Mouse (Mus musculus): ENCODE measurements at regions not wholly inside any gene's neighbourhood (a gene's known extent, or its start where the extent isn't known, plus 50 kb on each side); places are given as distances from the start of the nearest gene placed in this dataset.

GRCm38 (mm10) chr17:7644857-7645481, 182.1 kb downstream of the Fndc1 start:
- Histone ChIP-seq H3K4me1 (ENCODE audit: control insufficient read depth, insufficient read depth, low read length) (no peaks in the 10 kb centered on the region), H3K9me3 (ENCODE audit: control insufficient read depth, low read length) (no peaks in the 10 kb centered on the region), H3K4me3 (ENCODE audit: low read depth, low read length) (no peak overlapping the region), H3K27me3 (ENCODE audit: control insufficient read depth, insufficient read depth, low read length) (no peaks in the 10 kb centered on the region), H3K27ac (replicated peaks; ENCODE audit: low read depth, low read length) (no peak overlapping the region), H3K4me2 (ENCODE audit: low read depth, severe bottlenecking) (no peak overlapping the region), H3K9ac (ENCODE audit: low read length) (no peak overlapping the region), H3K36me3 (ENCODE audit: control insufficient read depth, insufficient read depth, low read length) (no peaks in the 10 kb centered on the region)
- 72% methylated on average over 9 of the region's 9 CpGs for WGBS
- ATAC-seq (ENCODE audit: insufficient number of reproducible peaks, low FRiP score, low TSS enrichment, low read depth) (no peak), DNase-seq (ENCODE audit: low spot score) (no peak)

GRCm38 (mm10) chr17:7643640-7644039, 183.5 kb downstream of the Fndc1 start:
- no peaks in the 10 kb centered on the region for H3K4me1 ChIP-seq (ENCODE audit: control insufficient read depth, insufficient read depth, low read length)
- no peaks in the 10 kb centered on the region for H3K36me3 ChIP-seq (ENCODE audit: control insufficient read depth, insufficient read depth, low read length)
- H3K4me3 ChIP-seq (ENCODE audit: low read depth, low read length): no peak overlapping the region
- no peaks in the 10 kb centered on the region for H3K27me3 ChIP-seq (ENCODE audit: control insufficient read depth, insufficient read depth, low read length)
- no peak for DNase-seq (ENCODE audit: low spot score)
- ATAC-seq (ENCODE audit: insufficient number of reproducible peaks, low FRiP score, low TSS enrichment, low read depth): no peak
- H3K9me3 ChIP-seq (ENCODE audit: control insufficient read depth, low read length): no peaks in the 10 kb centered on the region
- no peak overlapping the region for H3K27ac ChIP-seq (replicated peaks; ENCODE audit: low read depth, low read length)
- no peak overlapping the region for H3K4me2 ChIP-seq (ENCODE audit: low read depth, severe bottlenecking)
- no peak overlapping the region for H3K9ac ChIP-seq (ENCODE audit: low read length)
- WGBS: 93% methylated on average over 4 of the region's 4 CpGs

GRCm38 (mm10) chr17:7642442-7642887, 184.6 kb downstream of the Fndc1 start:
- ATAC-seq (ENCODE audit: insufficient number of reproducible peaks, low FRiP score, low TSS enrichment, low read depth): no peak
- 50% methylated on average over 3 of the region's 3 CpGs for WGBS

GRCm38 (mm10) chr17:7634291-7634664, 192.8 kb downstream of the Fndc1 start:
- WGBS: 80% methylated on average over 5 of the region's 5 CpGs
- Histone ChIP-seq H3K27me3 (ENCODE audit: control insufficient read depth, insufficient read depth, low read length) (no peaks in the 10 kb centered on the region), H3K4me2 (ENCODE audit: low read depth, severe bottlenecking) (no peak overlapping the region), H3K4me3 (ENCODE audit: low read depth, low read length) (no peak overlapping the region), H3K27ac (replicated peaks; ENCODE audit: low read depth, low read length) (no peak overlapping the region), H3K4me1 (ENCODE audit: control insufficient read depth, insufficient read depth, low read length) (no peaks in the 10 kb centered on the region), H3K9ac (ENCODE audit: low read length) (no peak overlapping the region; the same call in 1 of the 2 replicates), H3K36me3 (ENCODE audit: control insufficient read depth, insufficient read depth, low read length) (no peaks in the 10 kb centered on the region), H3K9me3 (ENCODE audit: control insufficient read depth, low read length) (no peaks in the 10 kb centered on the region)
- DNase-seq (ENCODE audit: low spot score) (no peak), ATAC-seq (ENCODE audit: insufficient number of reproducible peaks, low FRiP score, low TSS enrichment, low read depth) (no peak)

More at GRCm38 (mm10) chr17:7642442-7642887, 184.6 kb downstream of the Fndc1 start:
- no peak overlapping the region for H3K27ac ChIP-seq (replicated peaks; ENCODE audit: low read depth, low read length)
- no peak for DNase-seq (ENCODE audit: low spot score)
- no peak overlapping the region for H3K4me2 ChIP-seq (ENCODE audit: low read depth, severe bottlenecking)
- no peak overlapping the region for H3K9ac ChIP-seq (ENCODE audit: low read length)
- no peaks in the 10 kb centered on the region for H3K9me3 ChIP-seq (ENCODE audit: control insufficient read depth, low read length)
- H3K36me3 ChIP-seq (ENCODE audit: control insufficient read depth, insufficient read depth, low read length): no peaks in the 10 kb centered on the region
- H3K4me3 ChIP-seq (ENCODE audit: low read depth, low read length): no peak overlapping the region
- H3K27me3 ChIP-seq (ENCODE audit: control insufficient read depth, insufficient read depth, low read length): no peaks in the 10 kb centered on the region
- no peaks in the 10 kb centered on the region for H3K4me1 ChIP-seq (ENCODE audit: control insufficient read depth, insufficient read depth, low read length)

GRCm38 (mm10) chr17:7633382-7634290, 193.5 kb downstream of the Fndc1 start:
- ATAC-seq (ENCODE audit: insufficient number of reproducible peaks, low FRiP score, low TSS enrichment, low read depth): no peak
- 77% methylated on average over 9 of the region's 9 CpGs for WGBS
- no peak for DNase-seq (ENCODE audit: low spot score)
- H3K9ac ChIP-seq (ENCODE audit: low read length): no peak overlapping the region; the same call in 1 of the 2 replicates
- no peaks in the 10 kb centered on the region for H3K27me3 ChIP-seq (ENCODE audit: control insufficient read depth, insufficient read depth, low read length)
- no peaks in the 10 kb centered on the region for H3K9me3 ChIP-seq (ENCODE audit: control insufficient read depth, low read length)
- no peaks in the 10 kb centered on the region for H3K4me1 ChIP-seq (ENCODE audit: control insufficient read depth, insufficient read depth, low read length)
- H3K27ac ChIP-seq (replicated peaks; ENCODE audit: low read depth, low read length): no peak overlapping the region
- H3K36me3 ChIP-seq (ENCODE audit: control insufficient read depth, insufficient read depth, low read length): no peaks in the 10 kb centered on the region
- no peak overlapping the region for H3K4me3 ChIP-seq (ENCODE audit: low read depth, low read length)
- H3K4me2 ChIP-seq (ENCODE audit: low read depth, severe bottlenecking): no peak overlapping the region

DNA sequence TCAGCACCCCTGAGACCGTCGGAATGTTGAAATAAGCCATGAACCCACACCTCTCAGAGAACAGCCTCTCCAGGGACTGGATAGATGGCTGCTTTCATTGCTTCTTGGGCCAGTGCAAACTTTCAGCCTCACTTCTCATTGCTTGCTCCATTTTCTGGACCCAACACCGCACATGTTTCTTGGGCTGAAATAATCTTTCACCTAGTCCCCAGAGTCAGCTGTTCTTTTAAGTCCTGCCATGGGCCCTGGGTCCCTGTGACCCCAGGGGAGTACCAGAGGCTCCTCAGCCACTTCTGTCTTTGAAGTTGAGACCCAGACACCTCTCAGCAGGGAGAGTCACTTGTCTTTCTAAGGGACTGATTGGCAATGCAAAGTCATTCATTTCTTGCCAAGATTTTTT, 201.4 kb downstream of the Fndc1 start:
- Histone ChIP-seq H3K4me2 (ENCODE audit: low read depth, severe bottlenecking) (no peak overlapping the region), H3K4me3 (ENCODE audit: low read depth, low read length) (no peak overlapping the region), H3K27ac (replicated peaks; ENCODE audit: low read depth, low read length) (no peak overlapping the region), H3K36me3 (ENCODE audit: control insufficient read depth, insufficient read depth, low read length) (no peaks in the 10 kb centered on the region), H3K9ac (ENCODE audit: low read length) (no peak overlapping the region), H3K9me3 (ENCODE audit: control insufficient read depth, low read length) (no peaks in the 10 kb centered on the region), H3K27me3 (ENCODE audit: control insufficient read depth, insufficient read depth, low read length) (no peaks in the 10 kb centered on the region), H3K4me1 (ENCODE audit: control insufficient read depth, insufficient read depth, low read length) (no peaks in the 10 kb centered on the region)
- ATAC-seq (ENCODE audit: insufficient number of reproducible peaks, low FRiP score, low TSS enrichment, low read depth) (no peak), DNase-seq (ENCODE audit: low spot score) (no peak)
- 74% methylated on average over 3 of the region's 3 CpGs for WGBS

- Histone ChIP-seq H3K4me3 (ENCODE audit: low read depth, low read length) (no peak overlapping the region), H3K36me3 (ENCODE audit: control insufficient read depth, insufficient read depth, low read length) (no peaks in the 10 kb centered on the region), H3K9ac (ENCODE audit: low read length) (no peak overlapping the region), H3K27me3 (ENCODE audit: control insufficient read depth, insufficient read depth, low read length) (no peaks in the 10 kb centered on the region), H3K4me2 (ENCODE audit: low read depth, severe bottlenecking) (no peak overlapping the region), H3K4me1 (ENCODE audit: control insufficient read depth, insufficient read depth, low read length) (no peaks in the 10 kb centered on the region), H3K27ac (replicated peaks; ENCODE audit: low read depth, low read length) (no peak overlapping the region), H3K9me3 (ENCODE audit: control insufficient read depth, low read length) (no peaks in the 10 kb centered on the region)
- no peak for DNase-seq (ENCODE audit: low spot score)
- WGBS: 83% methylated on average over 3 of the region's 3 CpGs
- ATAC-seq (ENCODE audit: insufficient number of reproducible peaks, low FRiP score, low TSS enrichment, low read depth): no peak
These were observed 203.7 kb downstream of the Fndc1 start for GRCm38 (mm10) chr17:7623392-7623791.

GRCm38 (mm10) chr17:7621262-7621661, 205.8 kb downstream of the Fndc1 start:
- ATAC-seq (ENCODE audit: insufficient number of reproducible peaks, low FRiP score, low TSS enrichment, low read depth): no peak
- DNase-seq (ENCODE audit: low spot score): no peak
- no peak overlapping the region for H3K9ac ChIP-seq (ENCODE audit: low read length)
- WGBS: 84% methylated on average over 2 of the region's 2 CpGs
- no peaks in the 10 kb centered on the region for H3K4me1 ChIP-seq (ENCODE audit: control insufficient read depth, insufficient read depth, low read length)
- H3K4me2 ChIP-seq (ENCODE audit: low read depth, severe bottlenecking): no peak overlapping the region
- no peaks in the 10 kb centered on the region for H3K9me3 ChIP-seq (ENCODE audit: control insufficient read depth, low read length)
- no peak overlapping the region for H3K4me3 ChIP-seq (ENCODE audit: low read depth, low read length)
- no peaks in the 10 kb centered on the region for H3K27me3 ChIP-seq (ENCODE audit: control insufficient read depth, insufficient read depth, low read length)
- no peaks in the 10 kb centered on the region for H3K36me3 ChIP-seq (ENCODE audit: control insufficient read depth, insufficient read depth, low read length)
- no peak overlapping the region for H3K27ac ChIP-seq (replicated peaks; ENCODE audit: low read depth, low read length)
